Mouse (Mus musculus) cerebellum, adult 11 months (tissue): ENCODE data around the gene Slc25a19.
"Not testable (repeated sequence)": the region's sequence is repeated elsewhere in the genome, so short reads cannot be mapped to it uniquely, and the experiment has no call there.

ENCODE experiments used
- DNase-seq: peaks from one replicate; pipeline ENCODE4 v3.0.0; 2022

Gene Slc25a19

DNA sequence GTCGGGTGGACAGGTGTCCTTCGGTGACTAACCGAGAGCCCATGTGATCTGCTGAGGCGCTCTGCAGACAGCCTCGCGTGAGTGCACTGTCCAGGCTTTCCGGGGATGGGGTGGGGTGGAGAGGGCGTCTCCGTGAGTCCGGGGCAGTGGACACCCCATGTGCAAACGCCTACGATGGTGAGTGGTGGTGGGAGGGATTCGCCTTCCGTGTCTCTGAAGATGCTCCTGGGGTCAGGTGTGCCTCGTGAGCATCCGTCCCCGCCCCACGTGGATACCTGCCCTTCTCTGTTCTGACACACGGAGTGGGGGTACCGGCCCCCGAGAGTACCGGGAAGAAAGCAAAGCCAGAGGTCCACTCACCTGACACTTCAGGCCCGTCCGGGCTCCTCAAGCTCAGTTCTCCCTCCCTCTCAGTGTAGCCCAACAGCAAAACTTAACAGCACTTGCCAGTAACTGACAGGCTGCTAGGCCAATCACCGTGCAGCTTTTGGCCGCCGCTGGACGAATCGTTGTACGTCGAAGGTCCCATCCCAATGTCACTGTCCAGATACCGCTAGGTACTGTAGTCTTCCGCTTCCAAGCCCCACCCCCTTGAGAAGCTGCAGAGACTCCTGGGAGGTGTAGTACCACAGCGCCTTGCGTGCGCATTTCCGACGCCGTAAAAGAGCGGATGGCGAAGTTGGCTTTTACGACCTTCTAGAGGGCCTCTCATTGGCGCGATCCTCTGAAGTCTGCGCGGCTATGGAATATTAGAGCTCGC, at the start of gene Slc25a19:
Slc25a19 (minus strand) TSS at position 591 of the 760 bp plus-strand sequence.
- DNase-seq = peak; percentile 99

DNA sequence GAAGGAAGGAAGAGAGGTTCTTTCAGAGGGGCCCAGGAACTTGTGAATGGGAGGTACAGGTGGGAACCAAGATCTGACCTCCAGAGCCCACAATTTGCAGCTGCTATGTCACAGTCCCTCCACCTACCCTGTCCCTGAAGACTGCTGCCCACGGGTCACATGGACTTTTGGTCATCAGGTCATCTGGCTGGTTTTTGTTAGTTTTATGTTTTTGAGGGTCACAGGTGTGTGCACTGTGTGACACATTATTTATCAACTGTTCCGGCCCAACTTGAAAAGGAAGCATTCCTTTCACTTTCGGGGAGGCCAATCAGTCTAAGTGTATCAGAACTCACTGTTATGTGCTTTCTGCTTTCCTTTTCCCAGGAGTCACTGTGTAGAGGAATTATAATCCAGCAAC, 49.4 kb upstream of the Slc25a19 start:
- DNase-seq = no peak

GRCm38 (mm10) chr11:115676738-115677137, 48.6 kb upstream of the Slc25a19 start:
- no peak for DNase-seq

DNA sequence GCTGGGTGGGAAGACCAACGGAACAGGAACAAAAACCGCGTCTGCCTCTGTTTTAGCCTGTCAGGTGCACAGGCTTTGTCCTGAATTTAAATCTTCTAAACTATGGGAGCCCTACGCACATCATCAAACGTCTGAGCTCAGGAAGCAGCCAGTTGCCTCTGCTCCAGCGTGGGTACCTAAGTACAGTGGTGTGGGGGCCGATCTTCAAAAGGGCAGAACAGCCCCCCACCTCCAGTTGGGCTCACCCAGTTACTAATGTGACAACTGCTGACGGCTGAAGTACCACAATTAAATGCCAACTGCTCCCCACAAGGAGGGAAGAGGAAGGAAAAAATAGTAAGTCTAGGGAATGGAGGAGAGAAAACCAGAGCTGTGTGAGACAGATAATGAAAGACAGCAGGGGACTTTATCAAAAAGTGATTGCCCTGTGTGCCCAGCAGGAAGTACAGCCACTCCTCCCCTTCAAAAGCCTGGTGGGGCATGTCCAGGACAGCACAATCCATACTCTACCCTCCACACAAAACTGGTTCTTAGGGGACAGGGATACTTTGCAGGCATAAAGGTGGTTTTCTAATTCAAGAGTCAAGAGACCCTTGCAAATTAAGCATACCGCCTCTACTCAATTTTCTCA, 46.3 kb upstream of the Slc25a19 start:
- no peak for DNase-seq

DNA sequence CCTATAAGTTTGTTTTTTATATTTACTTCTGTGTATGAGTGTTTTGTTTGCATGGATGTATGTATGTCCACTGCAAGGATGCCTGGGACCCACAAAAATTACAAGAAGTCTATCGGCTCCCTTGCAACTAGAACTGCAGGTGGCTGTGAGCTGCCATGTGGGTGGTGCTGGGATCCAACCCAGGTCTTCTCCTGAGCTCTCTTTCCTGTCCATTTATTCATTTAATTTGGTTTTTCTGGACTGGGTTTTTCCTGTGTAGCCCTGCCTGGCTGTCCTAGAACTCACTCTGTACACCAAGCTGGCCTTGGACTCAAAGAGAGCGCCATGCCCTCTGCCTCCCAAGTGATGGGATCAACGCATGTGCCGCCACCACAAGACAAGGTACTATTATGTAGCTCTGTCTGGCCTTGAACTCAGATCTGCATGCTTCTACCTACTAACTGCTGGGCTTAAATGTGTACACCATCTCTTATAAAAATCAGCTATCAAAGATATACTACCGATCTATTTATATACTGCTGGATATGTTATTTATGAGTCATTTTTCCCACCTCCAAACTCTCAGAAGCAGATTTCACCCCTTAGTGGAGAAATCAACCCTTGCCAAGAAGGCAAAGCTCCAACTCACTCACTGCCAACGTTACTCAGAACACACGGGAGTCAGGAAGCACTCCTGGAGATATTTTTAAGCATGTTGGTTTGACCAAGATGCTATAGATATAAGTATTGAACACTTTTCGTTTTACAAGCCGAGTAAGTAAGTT, 45.6 kb upstream of the Slc25a19 start:
- peak; percentile 61 for DNase-seq

- DNase-seq = no peak
Measured at GRCm38 (mm10) chr11:115672226-115672987, 44.3 kb upstream of the Slc25a19 start.

GRCm38 (mm10) chr11:115670451-115671050, 42.5 kb upstream of the Slc25a19 start:
- no peak for DNase-seq

- DNase-seq = no peak
Measured at GRCm38 (mm10) chr11:115663676-115664335, 35.7 kb upstream of the Slc25a19 start.

DNA sequence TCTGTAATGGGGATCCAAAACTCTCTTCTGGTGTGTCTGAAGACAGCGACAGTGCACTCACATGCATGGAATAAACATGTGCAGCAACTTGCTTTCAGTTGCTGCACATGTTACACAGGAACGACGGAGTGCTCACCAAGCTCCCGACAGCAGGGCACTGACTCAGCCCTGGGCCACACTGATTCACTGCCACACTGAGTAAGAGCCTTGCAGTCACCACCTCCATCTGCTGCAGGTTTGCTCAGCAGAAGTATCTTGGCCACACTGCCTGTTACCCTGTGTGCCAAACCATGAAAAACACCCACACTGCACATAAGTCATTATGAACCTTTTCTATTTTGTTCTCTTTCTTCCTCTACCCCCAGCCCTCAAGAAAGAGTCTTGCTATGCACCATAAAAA, 32.3 kb upstream of the Slc25a19 start:
- DNase-seq = no peak

- DNase-seq = no peak
Measured at GRCm38 (mm10) chr11:115658521-115658920, 30.4 kb upstream of the Slc25a19 start.

GRCm38 (mm10) chr11:115654128-115654527, 26.0 kb upstream of the Slc25a19 start:
- DNase-seq = no peak

GRCm38 (mm10) chr11:115653194-115653593, 25.1 kb upstream of the Slc25a19 start:
- no peak for DNase-seq

DNA sequence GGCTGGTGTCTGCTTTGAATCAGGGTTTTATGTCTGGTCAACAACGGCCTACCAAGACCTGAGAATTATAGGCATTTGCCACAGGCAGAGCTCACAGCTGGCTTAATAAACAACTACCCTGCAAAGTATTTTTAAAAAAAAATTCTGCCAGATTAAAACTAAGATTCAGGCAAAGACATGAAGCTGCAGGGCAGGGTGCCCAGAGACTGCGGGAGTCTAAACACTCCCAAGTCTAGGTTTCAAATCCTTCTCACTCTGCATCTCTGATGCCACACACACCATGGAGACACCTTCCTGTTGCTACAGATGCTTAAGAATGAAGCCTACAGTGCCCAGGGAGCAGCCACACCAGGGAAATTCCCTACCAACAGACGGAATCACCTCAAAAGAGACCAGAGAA, 23.6 kb upstream of the Slc25a19 start:
- DNase-seq = no peak

- DNase-seq = peak; percentile 88
Measured at GRCm38 (mm10) chr11:115649706-115650105, 21.6 kb upstream of the Slc25a19 start.

DNA sequence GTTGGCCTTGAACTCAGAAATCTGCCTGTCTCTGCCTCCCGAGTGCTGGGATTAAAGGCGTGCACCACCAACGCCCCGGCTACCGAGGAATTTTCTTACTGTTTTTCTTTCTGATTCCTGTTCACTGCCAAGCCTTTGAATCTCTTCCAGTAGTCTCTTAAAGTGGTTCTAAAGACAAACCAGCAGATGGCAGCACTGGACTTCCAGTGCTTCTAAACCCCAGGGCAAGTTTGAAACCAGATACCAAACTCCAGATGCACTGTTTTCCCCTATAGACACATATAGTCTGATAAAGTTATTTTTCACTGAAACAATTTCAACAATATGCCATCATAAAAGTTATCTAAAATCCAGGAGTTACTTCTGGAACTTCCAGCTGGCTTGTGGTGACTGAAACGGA, 19.4 kb upstream of the Slc25a19 start:
- DNase-seq = peak; percentile 54

- DNase-seq = no peak
Measured at GRCm38 (mm10) chr11:115646439-115646838, 18.3 kb upstream of the Slc25a19 start.

GRCm38 (mm10) chr11:115645498-115645897, 17.4 kb upstream of the Slc25a19 start:
- not testable (repeated sequence) for DNase-seq

- no peak for DNase-seq
Measured at GRCm38 (mm10) chr11:115644308-115644707, 16.2 kb upstream of the Slc25a19 start.

GRCm38 (mm10) chr11:115643265-115643664, 15.2 kb upstream of the Slc25a19 start:
- no peak for DNase-seq

DNA sequence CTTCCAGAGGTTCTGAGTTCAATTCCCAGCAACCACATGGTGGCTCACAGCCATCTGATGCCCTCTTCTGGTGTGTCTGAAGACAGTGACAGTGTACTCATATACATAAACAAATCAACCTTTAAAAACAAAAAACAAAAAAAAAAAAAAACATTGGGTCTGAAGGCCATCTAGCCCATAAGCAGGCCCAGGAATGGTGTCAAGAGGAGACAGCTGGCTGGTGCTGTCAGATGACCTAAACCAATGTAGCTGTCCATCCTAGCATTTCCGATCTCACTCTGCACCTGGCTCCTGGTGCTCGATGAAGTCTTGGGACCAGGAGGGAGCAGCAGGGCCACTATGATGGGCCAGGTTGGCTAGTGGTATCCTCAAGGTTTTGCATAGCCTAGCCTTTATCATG, 14.6 kb upstream of the Slc25a19 start:
- DNase-seq = no peak

DNA sequence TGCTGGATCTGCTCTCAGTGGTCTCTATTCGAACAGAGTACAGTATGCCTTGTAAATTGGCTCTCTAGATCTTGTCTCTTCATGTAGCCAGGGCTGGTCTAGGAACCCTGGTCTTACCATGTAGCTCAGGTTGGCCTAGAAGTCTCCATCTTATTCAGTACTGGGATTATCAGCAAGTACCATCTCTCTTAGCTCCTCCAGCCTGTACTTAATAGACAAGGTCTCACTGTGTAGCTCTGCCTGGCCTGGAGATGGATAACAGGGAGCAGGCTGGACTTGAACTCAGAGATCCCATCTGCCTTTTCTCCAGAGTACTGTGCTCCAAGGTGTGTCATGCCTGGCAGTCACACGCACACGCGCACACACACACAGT, 13.6 kb upstream of the Slc25a19 start:
- no peak for DNase-seq
